Mouse (Mus musculus): ENCODE measurements around the gene Cdh4. TPM values are rescaled to one million over a fixed set of nuclear protein-coding genes. Genes with fewer than 3 reads are reported as not detected.

Cdh4 gene
- polyA plus RNA-seq, 1 experiment from 2014 or later: 3.7 TPM

- H3K9me3 ChIP-seq (replicated peaks; ENCODE audit: control insufficient read depth, low read length): no peaks in the 10 kb centered on the region
- H3K4me2 ChIP-seq (ENCODE audit: low read depth, low read length): no peak overlapping the region
- H3K9ac ChIP-seq (replicated peaks; ENCODE audit: low read length): no peak overlapping the region
- ATAC-seq (replicated peaks; ENCODE audit: insufficient number of reproducible peaks, low FRiP score, low TSS enrichment, low read depth) (no peak), DNase-seq (ENCODE audit: low spot score) (no peak)
- no peak overlapping the region for H3K27ac ChIP-seq (replicated peaks; ENCODE audit: low read depth, low read length)
- 47% methylated on average over 7 of the region's 7 CpGs for WGBS
- H3K4me3 ChIP-seq (ENCODE audit: low read depth, low read length): no peak overlapping the region
- H3K36me3 ChIP-seq (replicated peaks; ENCODE audit: control insufficient read depth, insufficient read depth, low read depth, low read length): no peaks in the 10 kb centered on the region
- no peaks in the 10 kb centered on the region for H3K27me3 ChIP-seq (ENCODE audit: control insufficient read depth, insufficient read depth, low read length)
- no peaks in the 10 kb centered on the region for H3K4me1 ChIP-seq (ENCODE audit: control insufficient read depth, insufficient read depth, low read length)
Measured at GRCm38 (mm10) chr2:179712690-179713089, 270.5 kb downstream of the Cdh4 start.

DNA sequence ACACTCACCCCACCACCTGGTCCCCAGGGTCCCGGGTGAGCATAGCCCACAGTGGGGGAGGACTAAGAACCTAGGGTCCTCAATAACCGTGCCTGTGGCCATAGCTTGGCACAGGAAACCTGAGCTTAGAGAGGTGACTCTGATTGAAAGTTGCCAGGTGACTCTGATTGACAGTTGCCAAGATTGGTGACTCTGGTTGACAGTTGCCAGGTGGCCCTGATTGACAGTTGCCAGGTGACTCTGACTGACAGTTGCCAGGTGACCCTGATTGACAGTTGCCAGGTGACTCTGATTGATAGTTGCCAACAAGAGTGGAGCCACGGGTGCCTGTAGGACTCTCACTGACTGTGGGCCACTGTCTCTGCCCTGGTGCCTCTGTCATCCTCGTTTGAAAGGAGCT, 271.1 kb downstream of the Cdh4 start:
- Histone ChIP-seq H3K9me3 (replicated peaks; ENCODE audit: control insufficient read depth, low read length) (no peaks in the 10 kb centered on the region), H3K9ac (replicated peaks; ENCODE audit: low read length) (no peak overlapping the region), H3K4me3 (ENCODE audit: low read depth, low read length) (no peak overlapping the region), H3K4me1 (ENCODE audit: control insufficient read depth, insufficient read depth, low read length) (no peaks in the 10 kb centered on the region), H3K4me2 (ENCODE audit: low read depth, low read length) (no peak overlapping the region), H3K27me3 (ENCODE audit: control insufficient read depth, insufficient read depth, low read length) (no peaks in the 10 kb centered on the region), H3K36me3 (replicated peaks; ENCODE audit: control insufficient read depth, insufficient read depth, low read depth, low read length) (no peaks in the 10 kb centered on the region), H3K27ac (replicated peaks; ENCODE audit: low read depth, low read length) (no peak overlapping the region)
- no peak for DNase-seq (ENCODE audit: low spot score)
- WGBS: 81% methylated on average over 4 of the region's 4 CpGs
- ATAC-seq (replicated peaks; ENCODE audit: insufficient number of reproducible peaks, low FRiP score, low TSS enrichment, low read depth): 0 out of 2 replicates have a peak, but pooled peaks have one; percentile 46

DNA sequence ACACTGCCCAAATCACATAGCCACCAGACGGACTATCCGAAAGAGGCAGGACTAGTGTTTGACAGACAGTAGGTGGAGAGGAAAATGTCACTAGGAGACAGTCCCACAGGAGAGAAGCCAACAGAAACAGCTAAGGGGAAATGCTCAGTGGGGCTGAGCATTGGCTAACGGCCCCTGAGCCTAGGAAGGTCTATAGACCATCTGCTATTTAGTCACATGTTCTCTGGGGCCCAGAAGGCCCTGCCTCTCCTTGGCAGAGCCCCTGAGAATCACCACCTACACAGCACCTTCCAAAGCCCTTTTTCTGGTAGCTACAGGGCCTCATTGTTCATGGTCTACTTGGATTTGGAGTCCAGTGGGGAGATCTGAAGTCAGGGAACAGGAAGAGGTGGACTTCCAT, 271.9 kb downstream of the Cdh4 start:
- Histone ChIP-seq H3K9ac (replicated peaks; ENCODE audit: low read length) (no peak overlapping the region), H3K4me3 (ENCODE audit: low read depth, low read length) (no peak overlapping the region), H3K4me1 (ENCODE audit: control insufficient read depth, insufficient read depth, low read length) (no peaks in the 10 kb centered on the region), H3K4me2 (ENCODE audit: low read depth, low read length) (no peak overlapping the region), H3K27ac (replicated peaks; ENCODE audit: low read depth, low read length) (no peak overlapping the region), H3K9me3 (replicated peaks; ENCODE audit: control insufficient read depth, low read length) (no peaks in the 10 kb centered on the region), H3K36me3 (replicated peaks; ENCODE audit: control insufficient read depth, insufficient read depth, low read depth, low read length) (no peaks in the 10 kb centered on the region), H3K27me3 (ENCODE audit: control insufficient read depth, insufficient read depth, low read length) (no peaks in the 10 kb centered on the region)
- DNase-seq (ENCODE audit: low spot score) (no peak), ATAC-seq (replicated peaks; ENCODE audit: insufficient number of reproducible peaks, low FRiP score, low TSS enrichment, low read depth) (no peak)
- 84% methylated on average over 3 of the region's 3 CpGs for WGBS

DNA sequence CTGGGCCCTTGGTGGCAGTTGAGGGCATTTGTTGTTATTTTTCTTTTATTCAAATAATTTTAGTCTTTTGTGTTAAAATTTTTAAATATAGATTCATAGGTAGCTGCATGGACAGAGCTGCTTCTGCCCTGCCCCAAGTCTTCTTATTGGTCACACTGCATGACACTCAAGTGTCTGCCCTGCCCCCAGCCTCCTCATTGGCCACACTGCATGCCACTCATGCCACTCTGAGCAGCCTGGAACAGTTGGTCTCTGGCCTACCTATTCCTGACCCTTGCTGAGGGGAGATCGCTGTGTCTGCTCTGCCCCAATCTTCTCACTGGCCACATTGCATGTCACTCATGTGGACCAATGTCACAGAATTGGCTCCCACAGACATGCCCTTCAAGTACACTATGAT, 273.1 kb downstream of the Cdh4 start:
- ATAC-seq (replicated peaks; ENCODE audit: insufficient number of reproducible peaks, low FRiP score, low TSS enrichment, low read depth): no peak
- Histone ChIP-seq H3K36me3 (replicated peaks; ENCODE audit: control insufficient read depth, insufficient read depth, low read depth, low read length) (no peaks in the 10 kb centered on the region), H3K27ac (replicated peaks; ENCODE audit: low read depth, low read length) (no peak overlapping the region), H3K9me3 (replicated peaks; ENCODE audit: control insufficient read depth, low read length) (no peaks in the 10 kb centered on the region), H3K4me2 (ENCODE audit: low read depth, low read length) (no peak overlapping the region), H3K4me1 (ENCODE audit: control insufficient read depth, insufficient read depth, low read length) (no peaks in the 10 kb centered on the region), H3K4me3 (ENCODE audit: low read depth, low read length) (no peak overlapping the region), H3K27me3 (ENCODE audit: control insufficient read depth, insufficient read depth, low read length) (no peaks in the 10 kb centered on the region; the same call in 1 of the 2 replicates), H3K9ac (replicated peaks; ENCODE audit: low read length) (no peak overlapping the region)
- DNase-seq (ENCODE audit: low spot score): no peak
- WGBS: 93% methylated on average over 1 of the region's 1 CpGs

GRCm38 (mm10) chr2:179720366-179720765, 278.1 kb downstream of the Cdh4 start:
- Histone ChIP-seq H3K4me3 (ENCODE audit: low read depth, low read length) (no peak overlapping the region), H3K4me2 (ENCODE audit: low read depth, low read length) (no peak overlapping the region), H3K27me3 (ENCODE audit: control insufficient read depth, insufficient read depth, low read length) (no peaks in the 10 kb centered on the region; the same call in 1 of the 2 replicates), H3K9ac (replicated peaks; ENCODE audit: low read length) (no peak overlapping the region), H3K36me3 (replicated peaks; ENCODE audit: control insufficient read depth, insufficient read depth, low read depth, low read length) (no peaks in the 10 kb centered on the region), H3K27ac (replicated peaks; ENCODE audit: low read depth, low read length) (no peak overlapping the region), H3K4me1 (ENCODE audit: control insufficient read depth, insufficient read depth, low read length) (no peaks in the 10 kb centered on the region), H3K9me3 (replicated peaks; ENCODE audit: control insufficient read depth, low read length) (no peaks in the 10 kb centered on the region)
- DNase-seq (ENCODE audit: low spot score) (no peak), ATAC-seq (replicated peaks; ENCODE audit: insufficient number of reproducible peaks, low FRiP score, low TSS enrichment, low read depth) (no peak)
- WGBS: 23% methylated on average over 3 of the region's 3 CpGs

- Histone ChIP-seq H3K36me3 (replicated peaks; ENCODE audit: control insufficient read depth, insufficient read depth, low read depth, low read length) (no peaks in the 10 kb centered on the region), H3K9ac (replicated peaks; ENCODE audit: low read length) (no peak overlapping the region), H3K4me1 (ENCODE audit: control insufficient read depth, insufficient read depth, low read length) (no peaks in the 10 kb centered on the region), H3K4me2 (ENCODE audit: low read depth, low read length) (no peak overlapping the region), H3K27me3 (ENCODE audit: control insufficient read depth, insufficient read depth, low read length) (no peaks in the 10 kb centered on the region; the same call in 1 of the 2 replicates), H3K4me3 (ENCODE audit: low read depth, low read length) (no peak overlapping the region), H3K9me3 (replicated peaks; ENCODE audit: control insufficient read depth, low read length) (no peaks in the 10 kb centered on the region), H3K27ac (replicated peaks; ENCODE audit: low read depth, low read length) (no peak overlapping the region)
- no peak for ATAC-seq (replicated peaks; ENCODE audit: insufficient number of reproducible peaks, low FRiP score, low TSS enrichment, low read depth)
- DNase-seq (ENCODE audit: low spot score): no peak
- WGBS: 56% methylated on average over 18 of the region's 18 CpGs
Measured at GRCm38 (mm10) chr2:179721534-179722516, 279.6 kb downstream of the Cdh4 start.

DNA sequence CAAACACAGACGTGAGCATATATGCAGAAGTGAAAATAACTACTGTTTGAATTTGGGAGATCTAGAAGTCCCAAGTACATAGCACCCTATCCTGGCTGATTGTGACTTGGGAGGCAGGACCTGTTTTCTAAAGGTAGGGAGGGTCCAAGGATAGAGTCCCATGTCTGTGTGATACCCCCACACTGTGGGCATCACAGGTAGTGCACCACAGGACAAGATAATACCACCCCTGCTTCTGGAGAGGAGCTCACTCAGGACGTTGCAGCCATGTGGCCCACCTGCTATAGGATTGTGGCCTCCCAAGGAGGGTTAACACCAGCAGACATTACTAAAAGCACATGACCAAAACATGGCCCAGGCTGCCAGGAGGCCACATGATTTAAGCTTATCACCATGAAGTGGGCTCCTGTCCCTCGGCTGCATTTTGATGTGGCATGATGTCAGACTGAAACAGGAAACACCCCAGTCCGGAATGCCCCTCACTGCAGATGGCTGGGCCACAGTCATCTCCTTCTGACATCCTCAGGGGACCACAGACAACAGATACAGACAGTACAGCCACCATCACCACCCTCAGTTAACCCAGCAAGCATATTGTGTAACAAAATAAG, 280.6 kb downstream of the Cdh4 start:
- no peak for DNase-seq (ENCODE audit: low spot score)

DNA sequence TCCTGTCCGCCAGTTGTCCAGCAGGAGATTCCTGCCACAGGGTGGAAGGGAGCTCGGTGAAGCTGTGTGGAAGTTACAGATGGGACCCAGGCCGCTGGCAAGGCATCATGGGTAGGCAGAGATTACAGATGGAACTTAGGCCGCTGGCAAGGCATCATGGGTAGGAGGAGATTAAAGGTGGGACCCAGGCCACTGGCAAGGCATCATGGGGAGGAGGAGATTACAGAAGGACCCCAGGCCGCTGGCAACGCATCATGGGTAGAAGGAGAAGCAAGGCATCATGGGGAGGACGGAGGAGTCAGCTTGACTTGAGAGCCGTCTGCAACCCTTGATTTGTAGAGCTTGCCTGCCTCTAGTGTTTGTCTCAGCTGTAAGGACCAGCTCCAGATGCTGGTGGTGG, 281.2 kb downstream of the Cdh4 start:
- Histone ChIP-seq H3K4me2 (ENCODE audit: low read depth, low read length) (no peak overlapping the region), H3K4me1 (ENCODE audit: control insufficient read depth, insufficient read depth, low read length) (no peaks in the 10 kb centered on the region), H3K36me3 (replicated peaks; ENCODE audit: control insufficient read depth, insufficient read depth, low read depth, low read length) (no peaks in the 10 kb centered on the region), H3K27me3 (ENCODE audit: control insufficient read depth, insufficient read depth, low read length) (no peaks in the 10 kb centered on the region; the same call in 1 of the 2 replicates), H3K4me3 (ENCODE audit: low read depth, low read length) (no peak overlapping the region), H3K9ac (replicated peaks; ENCODE audit: low read length) (no peak overlapping the region), H3K9me3 (replicated peaks; ENCODE audit: control insufficient read depth, low read length) (no peaks in the 10 kb centered on the region), H3K27ac (replicated peaks; ENCODE audit: low read depth, low read length) (no peak overlapping the region)
- ATAC-seq (replicated peaks; ENCODE audit: insufficient number of reproducible peaks, low FRiP score, low TSS enrichment, low read depth) (no peak), DNase-seq (ENCODE audit: low spot score) (no peak)
- 86% methylated on average over 8 of the region's 8 CpGs for WGBS

More for the DNA sequence above, 280.6 kb downstream of the Cdh4 start:
- no peak overlapping the region for H3K27ac ChIP-seq (replicated peaks; ENCODE audit: low read depth, low read length)
- H3K4me1 ChIP-seq (ENCODE audit: control insufficient read depth, insufficient read depth, low read length): no peaks in the 10 kb centered on the region
- no peaks in the 10 kb centered on the region; the same call in 1 of the 2 replicates for H3K27me3 ChIP-seq (ENCODE audit: control insufficient read depth, insufficient read depth, low read length)
- H3K36me3 ChIP-seq (replicated peaks; ENCODE audit: control insufficient read depth, insufficient read depth, low read depth, low read length): no peaks in the 10 kb centered on the region
- H3K4me2 ChIP-seq (ENCODE audit: low read depth, low read length): no peak overlapping the region
- 75% methylated on average over 4 of the region's 4 CpGs for WGBS
- no peak for ATAC-seq (replicated peaks; ENCODE audit: insufficient number of reproducible peaks, low FRiP score, low TSS enrichment, low read depth)
- H3K4me3 ChIP-seq (ENCODE audit: low read depth, low read length): no peak overlapping the region
- H3K9me3 ChIP-seq (replicated peaks; ENCODE audit: control insufficient read depth, low read length): no peaks in the 10 kb centered on the region
- H3K9ac ChIP-seq (replicated peaks; ENCODE audit: low read length): no peak overlapping the region

All from embryonic facial prominence, embryonic 11.5 days (tissue).